ENCODE assay signal across 8 mouse cellular contexts in the genomic region with DNA sequence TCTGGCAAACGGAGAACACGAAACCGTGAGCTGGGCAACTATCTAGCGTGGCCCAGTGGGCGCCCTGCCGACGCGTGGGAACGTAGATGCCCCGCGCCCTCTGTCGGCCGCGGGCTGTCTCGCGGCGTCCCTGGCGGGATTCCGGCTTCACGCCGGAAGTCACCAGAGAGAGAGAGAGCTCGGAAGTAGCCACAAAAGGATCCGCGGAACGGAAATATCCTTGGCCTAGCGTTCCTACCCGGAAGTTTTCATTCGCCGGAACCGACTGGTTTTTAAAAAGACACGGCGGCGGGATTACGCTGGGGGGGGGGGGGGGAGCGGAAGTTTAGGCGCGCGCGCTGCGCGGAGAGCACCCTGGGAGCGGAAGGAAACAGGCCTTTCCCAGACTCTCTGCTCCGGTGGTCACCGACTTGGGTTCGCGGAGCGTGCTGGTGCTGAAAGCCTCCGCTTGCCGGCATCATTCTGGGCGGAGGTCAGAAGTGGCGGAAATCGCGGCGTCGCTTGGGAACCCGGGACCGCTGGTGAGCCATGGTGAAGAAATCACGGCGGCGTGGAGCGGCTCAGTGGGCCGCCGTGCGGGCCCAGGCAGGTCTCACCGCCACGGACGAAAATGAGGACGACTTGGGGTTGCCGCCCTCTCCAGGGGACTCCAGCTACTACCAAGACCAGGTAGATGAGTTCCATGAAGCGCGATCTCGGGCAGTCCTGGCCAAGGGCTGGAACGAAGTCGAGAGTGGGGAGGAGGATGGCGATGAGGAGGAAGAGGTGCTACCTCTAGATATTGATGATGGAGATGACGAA. TPM values are rescaled to one million over a fixed set of nuclear protein-coding genes. Genes with fewer than 3 reads are reported as not detected.
A peak's percentile ranks its signal among the peaks of the same experiment; 100 is the strongest.
DNase-seq lines count a peak whose midpoint lies in the region; ATAC-seq and TF ChIP-seq lines count a peak whose summit lies in the region.

A gene (plus strand): TSS at position 377 of the 801 bp plus-strand sequence.

- H3K27me3 ChIP-seq in hindbrain, postnatal 0 days (ENCODE audit: insufficient read depth, low read length), result no peaks in the 10 kb centered on the region

- peak within 1 kb of the TSS; percentile 90 for H3K4me2 ChIP-seq in hindbrain, postnatal 0 days (ENCODE audit: low read depth, low read length)

- H3K27ac ChIP-seq in gastrocnemius, adult 2 months, result peak within 1 kb of the TSS; percentile 98
- H3K27ac ChIP-seq in hindbrain, postnatal 0 days, result peak within 1 kb of the TSS; percentile 90
- H3K27ac ChIP-seq in left cerebral cortex, adult 2 months, result peak within 1 kb of the TSS; percentile 94

- peak within 1 kb of the TSS; percentile 88 for H3K9ac ChIP-seq in hindbrain, postnatal 0 days (replicated peaks; ENCODE audit: low read length)

- no peaks in the 10 kb centered on the region for H3K36me3 ChIP-seq in hindbrain, postnatal 0 days (ENCODE audit: insufficient read depth, low read length)

- ATAC-seq in common myeloid progenitor, adult 5-6 weeks (replicated peaks; ENCODE audit: low read depth, poor library complexity, severe bottlenecking), result peak; percentile 95
- ATAC-seq in hindbrain, postnatal 0 days, result peak; percentile 97
- peak; percentile 96 for ATAC-seq in megakaryocyte, adult 5-6 weeks (ENCODE audit: poor library complexity, severe bottlenecking)

- peaks cover 14% of the 10 kb centered on the region for H3K4me1 ChIP-seq in hindbrain, postnatal 0 days (ENCODE audit: insufficient read depth, low read length)

- peak; percentile 99 for DNase-seq in ZHBTc4 (ENCODE audit: low read depth, low spot score)
- peak; percentile 93 for DNase-seq in gastrocnemius, adult 2 months
- peak; percentile 99 for DNase-seq in hindbrain, postnatal 0 days (ENCODE audit: low spot score)
- DNase-seq in left cerebral cortex, adult 2 months (ENCODE audit: extremely low spot score in 1 of 2, low spot score in 2 of 2), result peak; percentile 94 to 95
- peak; percentile 94 to 98 for DNase-seq in right cerebral cortex, adult 2 months (ENCODE audit: low spot score in 2 of 2)
- peak; percentile 93 for DNase-seq in urinary bladder, postnatal 14 days (ENCODE audit: low spot score)

- peak within 1 kb of the TSS; percentile 76 for H3K4me3 ChIP-seq in gastrocnemius, adult 2 months
- peak within 1 kb of the TSS; percentile 87 for H3K4me3 ChIP-seq in hindbrain, postnatal 0 days (ENCODE audit: low read length)
- peak within 1 kb of the TSS; percentile 89 for H3K4me3 ChIP-seq in left cerebral cortex, adult 2 months

- WGBS in hindbrain, postnatal 0 days, result under 1% methylated on average over 75 of the region's 76 CpGs

- no peaks in the 10 kb centered on the region for H3K9me3 ChIP-seq in hindbrain, postnatal 0 days (ENCODE audit: low read length)

- intact Hi-C loops in gastrocnemius, adult 2 months (cut with DNase I), result no loop called here
- intact Hi-C loops in left cerebral cortex, adult 2 months (cut with DNase I), result loop anchor here (5.0 kb wide), 2 partner anchors 33 to 123 kb away; a partner anchor contains a TSS

- peak; percentile 92 for TF ChIP-seq CTCF in gastrocnemius, adult 2 months (IDR thresholded peaks at IDR 0.05)
- TF ChIP-seq CTCF in hindbrain, postnatal 0 days (IDR thresholded peaks at IDR 0.05; ENCODE audit: low read depth), result peak; percentile 87
- TF ChIP-seq CTCF in left cerebral cortex, adult 2 months (IDR thresholded peaks at IDR 0.05), result peak; percentile 86

RNA-seq across cellular contexts. Expression of the gene that starts here (rescaled TPM):
- 71.3 and 76.3 TPM in 2 replicates for total RNA-seq in common myeloid progenitor, adult 5-6 weeks (2017)
- total RNA-seq in gastrocnemius, adult 2 months (2021), result 10 to 100 TPM; 23.6 to 25.7 TPM
- total RNA-seq in hindbrain, postnatal 0 days (2014; rRNA removed), result 8.5 and 11.3 TPM in 2 replicates
- 51.8 and 55.5 TPM in 2 replicates for polyA plus RNA-seq in hindbrain, postnatal 0 days (2015; fragmentation: Nextera tagmentation; extraction: Ambion mirVana)
- total RNA-seq in left cerebral cortex, adult 2 months (2021), result 10 to 100 TPM; 25.8 to 31.5 TPM
- total RNA-seq in megakaryocyte, adult 5-6 weeks (2015), result 74.1 and 86.4 TPM in 2 replicates
- 56.8 and 60.0 TPM in 2 replicates for total RNA-seq in megakaryocyte, adult 5-6 weeks (2017)

Comparison
In these comparisons a context has a peak if more than half of its experiments do, and no peak if none do; other contexts are left out.
1. Peak in every context shown above with its lines: DNase-seq, ATAC-seq, H3K4me3 ChIP-seq and H3K27ac ChIP-seq.